Mouse (Mus musculus) lung, postnatal 4 days (tissue): ENCODE measurements around the gene Stum.
A peak's percentile ranks its signal among the peaks of the same experiment; 100 is the strongest.

Source experiments
- DNase-seq, 2 experiments: peaks; one replicate each; pipeline ENCODE4 v3.0.0; 2021

The Stum gene

GRCm38 (mm10) chr1:180427685-180428084 is 55.6 kb downstream of the Stum start:
- no peak for DNase-seq

- DNase-seq = no peak
Measured at GRCm38 (mm10) chr1:180426405-180426804, 56.9 kb downstream of the Stum start.

- no peak for DNase-seq
Measured at GRCm38 (mm10) chr1:180423931-180424330, 59.4 kb downstream of the Stum start.

- DNase-seq = peak; percentile 51 to 55
Measured at GRCm38 (mm10) chr1:180423008-180423639, 60.2 kb downstream of the Stum start.

GRCm38 (mm10) chr1:180422076-180422828 is 61.1 kb downstream of the Stum start:
- peak; percentile 86 to 87 for DNase-seq

- peak in 1 of 2 experiments; percentile 39 for DNase-seq
Measured at GRCm38 (mm10) chr1:180421165-180421909, 62.0 kb downstream of the Stum start.

GRCm38 (mm10) chr1:180420496-180421164 is 62.7 kb downstream of the Stum start:
- no peak for DNase-seq

- DNase-seq = no peak
Measured at GRCm38 (mm10) chr1:180419059-180419458, 64.2 kb downstream of the Stum start.

- peak; percentile 57 to 62 for DNase-seq
Measured at GRCm38 (mm10) chr1:180417118-180417517, 66.2 kb downstream of the Stum start.

- DNase-seq = no peak
Measured at GRCm38 (mm10) chr1:180415836-180416235, 67.5 kb downstream of the Stum start.

- no peak for DNase-seq
Measured at GRCm38 (mm10) chr1:180415064-180415463, 68.2 kb downstream of the Stum start.

- no peak for DNase-seq
Measured at GRCm38 (mm10) chr1:180410306-180410705, 73.0 kb downstream of the Stum start.

- DNase-seq = no peak
Measured at GRCm38 (mm10) chr1:180409771-180410170, 73.5 kb downstream of the Stum start.

GRCm38 (mm10) chr1:180408832-180409231 is 74.5 kb downstream of the Stum start:
- DNase-seq = peak in 1 of 2 experiments; percentile 44

GRCm38 (mm10) chr1:180407727-180408719 is 75.3 kb downstream of the Stum start:
- DNase-seq = no peak

- DNase-seq = peak; percentile 82 to 85
Measured at GRCm38 (mm10) chr1:180407171-180407671, 76.1 kb downstream of the Stum start.

- no peak for DNase-seq
Measured at GRCm38 (mm10) chr1:180406336-180407035, 76.8 kb downstream of the Stum start.

- DNase-seq = peak; percentile 63 to 78
Measured at GRCm38 (mm10) chr1:180405576-180406335, 77.5 kb downstream of the Stum start.

- DNase-seq = no peak
Measured at GRCm38 (mm10) chr1:180404706-180405105, 78.6 kb downstream of the Stum start.
